Mouse (Mus musculus): ENCODE data around the gene Sun1.

DNA sequence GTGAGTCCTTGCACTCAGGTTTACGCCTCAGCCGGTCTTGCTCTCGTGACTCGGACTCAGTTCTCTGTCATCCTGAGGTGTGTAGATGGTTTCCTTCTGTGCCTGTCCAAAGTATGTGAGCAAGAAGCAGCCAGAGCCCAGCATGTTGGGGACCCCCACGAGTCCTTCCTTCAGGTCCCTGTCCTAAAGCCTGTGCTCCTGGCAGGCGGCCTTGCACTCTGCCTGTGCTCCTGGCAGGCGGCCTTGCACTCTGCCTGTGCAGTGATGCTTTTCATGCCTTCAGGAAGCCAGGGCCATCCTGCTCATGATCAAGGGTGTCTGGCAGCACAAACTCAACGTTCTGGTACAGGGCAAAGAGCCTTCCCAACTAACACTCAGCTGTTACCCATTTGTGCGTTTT is 16.8 kb upstream of the Sun1 start:
- TF ChIP-seq POLR2A (IDR thresholded peaks at IDR 0.05; ENCODE audit: control insufficient read depth in 1 of 2, insufficient read depth in 1 of 2, low read depth in 1 of 2, low read length in 2 of 2, poor library complexity in 1 of 2), result no peak
- no peak for TF ChIP-seq TCF12 (IDR thresholded peaks at IDR 0.05; ENCODE audit: low read depth, low read length)

Measured in MEL (cell line).